Mouse (Mus musculus): ENCODE results near the gene Ifnar2. TPM values are rescaled to one million over a fixed set of nuclear protein-coding genes. Genes with fewer than 3 reads are reported as not detected.

Ifnar2 gene
- polyA plus RNA-seq, 1 experiment from 2014 or later = 60.4 TPM

GRCm38 (mm10) chr16:91379412-91379811 lies 6.8 kb downstream of the Ifnar2 start:
- Histone ChIP-seq H3K36me3 (no peaks in the 10 kb centered on the region), H3K4me2 (no peak overlapping the region), H3K27ac (peak overlapping the region; percentile 18; the same call in 1 of the 2 replicates), H3K27me3 (replicated peaks) (no peaks in the 10 kb centered on the region), H3K4me1 (peaks cover 7% of the 10 kb centered on the region; the same call in 1 of the 2 replicates), H3K4me3 (replicated peaks) (no peak overlapping the region), H3K9ac (no peak overlapping the region), H3K9me3 (no peaks in the 10 kb centered on the region)
- 48% methylated on average over 3 of the region's 3 CpGs for WGBS
- no peak for ATAC-seq (ENCODE audit: insufficient read depth, low FRiP score, low read depth)

DNA sequence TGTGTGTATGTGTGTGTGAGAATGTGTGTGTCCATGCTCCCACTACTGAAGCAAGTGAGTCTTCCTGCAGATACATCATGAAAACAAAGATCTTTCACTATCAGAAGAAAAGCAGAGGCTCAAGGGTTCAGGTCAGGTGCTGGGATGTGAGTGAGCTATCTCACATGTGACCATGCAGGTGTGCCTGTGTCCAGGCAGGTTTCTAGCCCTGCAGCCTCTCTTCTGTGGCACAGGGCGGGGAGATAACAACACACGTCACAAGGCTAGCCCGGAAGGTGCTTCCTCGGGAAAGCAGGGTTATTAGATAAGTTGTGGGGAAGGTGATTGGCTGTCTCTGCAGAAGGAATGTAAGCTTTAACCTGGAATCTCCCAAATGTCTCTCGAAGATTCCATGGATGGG lies 7.6 kb downstream of the Ifnar2 start:
- no peak overlapping the region for H3K4me2 ChIP-seq
- no peaks in the 10 kb centered on the region for H3K9me3 ChIP-seq

GRCm38 (mm10) chr16:91381606-91382005 lies 9.0 kb downstream of the Ifnar2 start:
- Histone ChIP-seq H3K36me3 (no peaks in the 10 kb centered on the region), H3K4me3 (replicated peaks) (no peak overlapping the region), H3K9me3 (no peaks in the 10 kb centered on the region), H3K27ac (no peak overlapping the region), H3K4me2 (no peak overlapping the region), H3K27me3 (replicated peaks) (no peaks in the 10 kb centered on the region), H3K4me1 (peaks cover 10% of the 10 kb centered on the region; the same call in 1 of the 2 replicates), H3K9ac (no peak overlapping the region)
- WGBS = 80% methylated on average over 4 of the region's 4 CpGs
- ATAC-seq (ENCODE audit: insufficient read depth, low FRiP score, low read depth) = no peak

More for the DNA sequence above, 7.6 kb downstream of the Ifnar2 start:
- H3K4me3 ChIP-seq (replicated peaks) = no peak overlapping the region
- no peaks in the 10 kb centered on the region for H3K36me3 ChIP-seq
- H3K27me3 ChIP-seq (replicated peaks) = no peaks in the 10 kb centered on the region
- 61% methylated on average over 5 of the region's 5 CpGs for WGBS
- H3K9ac ChIP-seq = no peak overlapping the region
- ATAC-seq (ENCODE audit: insufficient read depth, low FRiP score, low read depth) = no peak
- peaks cover 7% of the 10 kb centered on the region; the same call in 1 of the 2 replicates for H3K4me1 ChIP-seq
- H3K27ac ChIP-seq = no peak overlapping the region

DNA sequence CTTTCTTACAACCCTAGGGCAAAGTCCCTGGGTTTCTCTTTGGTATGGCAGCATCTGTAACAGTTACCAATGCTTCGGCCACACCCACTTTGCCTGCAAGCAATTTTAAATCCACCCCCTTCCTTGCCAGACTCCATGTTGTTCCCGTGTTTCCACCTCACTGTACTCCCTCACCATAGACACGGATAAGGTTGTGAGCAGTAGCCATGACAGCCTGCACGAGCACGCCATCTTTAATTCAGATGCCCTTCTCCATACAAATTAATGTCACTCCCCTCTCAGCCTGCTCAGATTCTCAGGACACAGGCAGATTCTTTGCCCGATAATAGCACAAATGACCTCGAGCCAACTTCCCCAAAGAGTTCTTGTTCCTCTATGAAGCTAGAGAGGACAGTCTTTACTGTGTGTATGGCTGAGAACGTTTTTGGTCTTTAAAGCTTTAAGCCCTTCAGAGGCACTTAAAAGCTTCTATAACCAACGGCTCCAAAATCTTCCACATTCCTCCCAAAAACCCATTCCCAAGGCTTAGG lies 9.7 kb downstream of the Ifnar2 start:
- Histone ChIP-seq H3K27ac (no peak overlapping the region), H3K9me3 (no peaks in the 10 kb centered on the region), H3K4me3 (replicated peaks) (no peak overlapping the region), H3K36me3 (no peaks in the 10 kb centered on the region), H3K4me2 (no peak overlapping the region), H3K27me3 (replicated peaks) (no peaks in the 10 kb centered on the region), H3K9ac (no peak overlapping the region), H3K4me1 (peaks cover 10% of the 10 kb centered on the region; the same call in 1 of the 2 replicates)
- WGBS = 86% methylated on average over 9 of the region's 9 CpGs
- no peak for ATAC-seq (ENCODE audit: insufficient read depth, low FRiP score, low read depth)

DNA sequence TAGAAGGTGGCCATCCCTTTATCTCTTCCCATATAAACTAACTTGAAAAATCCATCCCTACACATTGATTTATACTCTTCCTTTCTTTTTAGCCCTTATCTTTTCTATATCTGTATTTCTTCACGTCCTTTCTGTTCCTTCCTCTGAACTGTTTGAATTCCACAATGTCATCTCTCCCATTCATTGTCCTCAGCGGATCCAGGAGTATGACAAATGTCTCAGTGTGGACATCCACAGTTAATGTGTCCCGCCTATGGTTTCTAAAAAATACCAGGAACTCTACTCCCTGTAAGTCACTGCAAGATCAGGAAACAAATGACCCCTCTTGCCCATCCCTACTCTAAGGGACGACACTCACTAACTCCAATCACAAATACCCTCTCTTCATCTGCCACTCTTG lies 11.6 kb downstream of the Ifnar2 start:
- no peaks in the 10 kb centered on the region for H3K27me3 ChIP-seq (replicated peaks)
- no peaks in the 10 kb centered on the region for H3K9me3 ChIP-seq
- no peak overlapping the region for H3K4me3 ChIP-seq (replicated peaks)
- WGBS = 80% methylated on average over 4 of the region's 4 CpGs
- H3K36me3 ChIP-seq = peaks cover 15% of the 10 kb centered on the region
- H3K4me1 ChIP-seq = peaks cover 4% of the 10 kb centered on the region; the same call in 1 of the 2 replicates
- ATAC-seq (ENCODE audit: insufficient read depth, low FRiP score, low read depth) = no peak
- H3K27ac ChIP-seq = no peak overlapping the region
- no peak overlapping the region for H3K4me2 ChIP-seq
- no peak overlapping the region for H3K9ac ChIP-seq

GRCm38 (mm10) chr16:91385621-91386020 lies 13.0 kb downstream of the Ifnar2 start:
- no peaks in the 10 kb centered on the region for H3K9me3 ChIP-seq
- H3K4me2 ChIP-seq = no peak overlapping the region
- H3K36me3 ChIP-seq = peaks cover 20% of the 10 kb centered on the region
- no peaks in the 10 kb centered on the region for H3K27me3 ChIP-seq (replicated peaks)
- no peak overlapping the region for H3K27ac ChIP-seq
- H3K9ac ChIP-seq = no peak overlapping the region
- H3K4me1 ChIP-seq = 0 out of 2 replicates have a peak, but pooled peaks cover 2% of the 10 kb centered on the region
- no peak for ATAC-seq (ENCODE audit: insufficient read depth, low FRiP score, low read depth)
- no peak overlapping the region for H3K4me3 ChIP-seq (replicated peaks)
- 52% methylated on average over 10 of the region's 10 CpGs for WGBS

DNA sequence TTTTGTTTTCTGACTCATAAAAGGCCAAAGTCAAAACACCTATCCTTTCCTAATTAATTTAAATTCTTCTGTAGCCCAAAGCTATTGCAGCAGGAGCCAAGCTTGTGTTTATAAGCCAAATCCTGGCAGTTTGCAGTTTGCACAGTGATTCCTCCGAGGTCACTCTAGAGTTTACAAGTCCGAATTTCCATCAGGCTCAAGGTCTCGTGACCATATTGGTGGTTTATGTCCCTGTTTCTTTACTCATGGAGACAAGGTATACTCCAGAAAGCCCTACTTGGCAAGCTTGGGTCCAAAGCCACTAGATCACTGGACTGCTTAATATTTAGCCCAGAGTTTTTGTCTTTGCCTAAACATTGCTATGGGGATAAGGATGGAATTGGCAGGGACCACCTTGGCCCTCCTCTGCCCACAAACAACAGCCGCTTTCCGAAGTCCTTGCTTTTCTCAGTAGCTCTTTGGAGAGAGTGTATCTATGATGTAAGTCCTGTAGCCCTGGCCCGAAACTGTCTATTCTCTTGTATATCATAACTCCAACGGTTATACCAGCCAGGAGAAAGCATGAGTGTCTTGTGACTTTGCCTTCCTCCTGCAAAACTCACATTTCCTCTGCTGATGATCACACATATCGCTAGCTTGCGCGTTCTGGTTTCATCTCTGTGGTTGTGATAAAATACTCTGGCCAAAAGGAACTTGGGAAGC lies 14.0 kb downstream of the Ifnar2 start:
- Histone ChIP-seq H3K27ac (no peak overlapping the region), H3K4me3 (replicated peaks) (no peak overlapping the region), H3K4me1 (0 out of 2 replicates have a peak, but pooled peaks cover 2% of the 10 kb centered on the region), H3K36me3 (peaks cover 21% of the 10 kb centered on the region), H3K9ac (no peak overlapping the region), H3K9me3 (no peaks in the 10 kb centered on the region), H3K4me2 (no peak overlapping the region), H3K27me3 (replicated peaks) (no peaks in the 10 kb centered on the region)
- 89% methylated on average over 10 of the region's 10 CpGs for WGBS
- no peak for ATAC-seq (ENCODE audit: insufficient read depth, low FRiP score, low read depth)

DNA sequence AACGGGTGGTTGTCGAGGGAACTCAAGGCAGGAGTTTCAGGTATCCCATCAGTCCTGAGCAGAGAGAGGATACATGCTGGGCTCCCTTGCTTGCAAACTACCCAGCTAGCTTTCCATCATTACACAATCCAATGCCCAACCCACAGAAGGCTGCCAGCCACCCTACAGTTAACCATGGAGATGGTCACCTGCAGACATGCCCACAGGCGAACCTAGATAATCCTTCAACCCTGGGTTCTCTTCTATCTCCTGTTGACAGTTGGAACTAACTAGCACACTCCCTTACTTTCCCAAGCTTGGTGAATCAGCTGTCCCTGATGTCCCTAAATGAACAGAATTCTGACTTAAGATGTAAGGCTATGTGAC lies 14.5 kb downstream of the Ifnar2 start:
- ATAC-seq (ENCODE audit: insufficient read depth, low FRiP score, low read depth) = no peak
- Histone ChIP-seq H3K9ac (no peak overlapping the region), H3K27me3 (replicated peaks) (no peaks in the 10 kb centered on the region), H3K4me2 (no peak overlapping the region), H3K9me3 (no peaks in the 10 kb centered on the region), H3K27ac (no peak overlapping the region), H3K4me3 (replicated peaks) (no peak overlapping the region), H3K36me3 (peaks cover 24% of the 10 kb centered on the region), H3K4me1 (0 out of 2 replicates have a peak, but pooled peaks cover 2% of the 10 kb centered on the region)
- WGBS = 88% methylated on average over 3 of the region's 3 CpGs

- H3K4me3 ChIP-seq (replicated peaks) = no peak overlapping the region
- no peak overlapping the region for H3K27ac ChIP-seq
- no peaks in the 10 kb centered on the region for H3K27me3 ChIP-seq (replicated peaks)
- H3K4me1 ChIP-seq = 0 out of 2 replicates have a peak, but pooled peaks cover 2% of the 10 kb centered on the region
- H3K4me2 ChIP-seq = no peak overlapping the region
- no peak overlapping the region for H3K9ac ChIP-seq
- no peaks in the 10 kb centered on the region for H3K9me3 ChIP-seq
- no peak for ATAC-seq (ENCODE audit: insufficient read depth, low FRiP score, low read depth)
- WGBS = 88% methylated on average over 4 of the region's 4 CpGs
- peaks cover 31% of the 10 kb centered on the region for H3K36me3 ChIP-seq
These were observed 17.5 kb downstream of the Ifnar2 start for GRCm38 (mm10) chr16:91390100-91390499.

GRCm38 (mm10) chr16:91391421-91391820 lies 18.8 kb downstream of the Ifnar2 start, which contains the start of gene Gm21970:
Gene Gm21970 (plus strand): TSS chr16:91391721.
- H3K4me3 ChIP-seq (replicated peaks) = no peak within 1 kb of the TSS
- no peak within 1 kb of the TSS for H3K4me2 ChIP-seq
- no peak within 1 kb of the TSS for H3K27ac ChIP-seq
- H3K9me3 ChIP-seq = no peaks in the 10 kb centered on the region
- no peak for ATAC-seq (ENCODE audit: insufficient read depth, low FRiP score, low read depth)
- WGBS = 76% methylated on average over 5 of the region's 5 CpGs
- H3K4me1 ChIP-seq = no peaks in the 10 kb centered on the region
- H3K36me3 ChIP-seq = peaks cover 31% of the 10 kb centered on the region
- H3K9ac ChIP-seq = no peak within 1 kb of the TSS
- no peaks in the 10 kb centered on the region for H3K27me3 ChIP-seq (replicated peaks)

DNA sequence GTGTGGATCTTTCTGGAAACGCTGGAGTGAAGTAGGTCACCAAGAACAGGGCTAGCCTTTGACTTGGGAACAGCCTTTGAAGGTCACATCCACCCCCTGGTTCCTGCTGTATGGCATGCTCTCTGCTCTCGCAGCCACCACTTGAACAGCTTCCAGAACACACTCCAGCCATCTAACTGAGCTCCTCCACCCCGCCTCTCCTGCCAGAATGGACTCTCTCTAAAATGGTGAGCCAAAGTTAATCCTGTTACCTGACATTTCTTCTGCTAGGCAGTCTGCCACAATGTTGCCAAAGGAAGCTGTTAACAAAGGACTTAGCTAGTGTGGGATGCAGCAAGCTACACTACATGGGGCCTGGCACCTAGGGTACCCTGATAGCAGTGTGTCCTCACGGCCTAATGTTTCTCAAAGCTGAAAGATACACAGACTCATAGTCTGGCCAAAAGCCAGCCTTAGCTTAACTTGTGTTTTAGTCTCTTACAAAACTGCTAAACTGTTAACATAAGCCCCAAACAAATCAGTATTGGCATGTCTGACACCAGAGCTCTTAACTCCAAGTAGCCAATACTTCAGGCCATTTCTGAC lies 22.3 kb downstream of the Ifnar2 start:
- Histone ChIP-seq H3K9ac (no peak overlapping the region), H3K36me3 (peaks cover 14% of the 10 kb centered on the region), H3K4me1 (no peaks in the 10 kb centered on the region), H3K27ac (no peak overlapping the region), H3K4me2 (no peak overlapping the region), H3K9me3 (no peaks in the 10 kb centered on the region), H3K4me3 (replicated peaks) (no peak overlapping the region), H3K27me3 (replicated peaks) (no peaks in the 10 kb centered on the region)
- 58% methylated on average over 4 of the region's 4 CpGs for WGBS
- no peak for ATAC-seq (ENCODE audit: insufficient read depth, low FRiP score, low read depth)

All from stomach, embryonic 15.5 days (tissue).